Mouse (Mus musculus): ENCODE measurements around the gene Galntl6. TPM values are rescaled to one million over a fixed set of nuclear protein-coding genes. Genes with fewer than 3 reads are reported as not detected.
A peak's percentile ranks its signal among the peaks of the same experiment; 100 is the strongest.
"Not testable (repeated sequence)": the region's sequence is repeated elsewhere in the genome, so short reads cannot be mapped to it uniquely, and the experiment has no call there.

The Galntl6 gene
- polyA plus RNA-seq, 1 experiment from 2014 or later, result not detected

DNA sequence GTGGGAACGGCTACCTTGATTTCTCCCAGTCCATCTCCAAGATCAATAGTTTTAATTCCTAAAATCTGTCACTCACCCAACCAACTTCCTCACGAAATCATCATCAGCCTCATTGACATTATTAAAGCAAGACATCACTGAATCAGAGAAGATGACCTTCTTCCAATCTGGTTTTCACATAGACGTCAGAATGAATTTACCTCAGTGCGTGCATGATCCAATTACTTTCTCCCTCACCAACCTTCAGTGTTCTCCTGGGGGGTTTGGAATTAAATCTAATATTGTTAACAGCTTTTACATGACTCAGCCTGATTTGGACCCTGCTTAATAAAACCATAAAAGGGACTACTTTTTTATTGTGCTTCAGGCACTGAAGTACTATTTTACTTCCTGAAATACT, 307.7 kb downstream of the Galntl6 start:
- H3K27me3 ChIP-seq, result no peaks in the 10 kb centered on the region
- no peak for TF ChIP-seq CTCF (IDR thresholded peaks at IDR 0.05)
- ATAC-seq, result no peak
- ChIA-PET CTCF (no interaction called here), POLR2A (no interaction called here)
- DNase-seq (ENCODE audit: low read depth, low spot score), result no peak
- in situ Hi-C loops (cut with MboI; ENCODE audit: low pct_unique_long_range_greater_than_20kb), result no loop called here

DNA sequence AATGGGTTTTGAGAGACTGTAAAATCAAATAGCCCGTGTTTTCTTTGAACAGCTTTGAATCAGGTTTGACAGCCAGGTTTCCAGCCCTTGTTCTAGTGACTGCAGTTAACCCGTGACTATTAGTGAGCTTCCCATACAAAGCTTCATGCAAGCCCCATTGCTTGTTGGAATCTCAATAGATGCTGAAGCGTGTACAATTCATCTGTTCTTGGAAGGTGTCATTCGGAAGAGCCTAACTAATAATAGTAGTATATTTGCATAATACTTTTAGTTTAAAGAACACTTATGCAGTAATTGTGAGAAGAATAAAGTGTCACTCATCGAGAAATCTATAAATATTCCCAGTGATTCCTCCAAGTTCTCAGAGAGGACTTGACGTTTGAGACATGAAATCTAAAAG, 314.6 kb downstream of the Galntl6 start:
- ChIA-PET CTCF (no interaction called here), POLR2A (no interaction called here)
- no peaks in the 10 kb centered on the region for H3K27me3 ChIP-seq
- DNase-seq (ENCODE audit: low read depth, low spot score), result no peak
- in situ Hi-C loops (cut with MboI; ENCODE audit: low pct_unique_long_range_greater_than_20kb), result no loop called here
- TF ChIP-seq CTCF (IDR thresholded peaks at IDR 0.05), result no peak
- ATAC-seq, result no peak

DNA sequence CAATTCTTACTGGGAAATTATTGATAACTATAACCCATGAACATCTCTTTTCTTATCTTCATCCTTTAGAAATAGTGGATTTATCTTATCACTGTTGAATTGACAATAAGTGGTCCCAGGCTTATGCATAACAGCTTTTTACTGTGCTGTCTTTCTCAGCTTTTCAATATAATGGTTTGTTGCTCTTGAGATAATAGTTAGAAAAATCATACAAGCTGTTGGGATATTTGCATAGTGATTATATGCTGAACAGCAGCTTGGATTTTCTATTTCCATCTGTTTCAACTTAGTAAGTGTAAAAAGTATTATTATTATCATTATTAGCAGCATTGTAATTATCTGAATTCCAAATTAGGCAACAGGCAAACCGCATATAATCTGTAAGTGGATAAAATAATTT, 337.1 kb downstream of the Galntl6 start:
- CTCF ChIA-PET, result no interaction called here
- H3K27me3 ChIP-seq, result no peaks in the 10 kb centered on the region
- POLR2A ChIA-PET, result no interaction called here
- DNase-seq (ENCODE audit: low read depth, low spot score), result no peak
- no peak for TF ChIP-seq CTCF (IDR thresholded peaks at IDR 0.05)
- in situ Hi-C loops (cut with MboI; ENCODE audit: low pct_unique_long_range_greater_than_20kb), result no loop called here
- no peak for ATAC-seq

- ChIA-PET POLR2A (no interaction called here), CTCF (no interaction called here)
- no peak for TF ChIP-seq CTCF (IDR thresholded peaks at IDR 0.05)
- DNase-seq (ENCODE audit: low read depth, low spot score), result no peak
- no peak for ATAC-seq
- in situ Hi-C loops (cut with MboI; ENCODE audit: low pct_unique_long_range_greater_than_20kb), result loop anchor here (25.0 kb wide), 1 partner anchor 1894 kb away; no protein-coding TSS in a partner anchor
- no peaks in the 10 kb centered on the region for H3K27me3 ChIP-seq
Measured at GRCm38 (mm10) chr8:58568086-58568485, 344.4 kb downstream of the Galntl6 start.

DNA sequence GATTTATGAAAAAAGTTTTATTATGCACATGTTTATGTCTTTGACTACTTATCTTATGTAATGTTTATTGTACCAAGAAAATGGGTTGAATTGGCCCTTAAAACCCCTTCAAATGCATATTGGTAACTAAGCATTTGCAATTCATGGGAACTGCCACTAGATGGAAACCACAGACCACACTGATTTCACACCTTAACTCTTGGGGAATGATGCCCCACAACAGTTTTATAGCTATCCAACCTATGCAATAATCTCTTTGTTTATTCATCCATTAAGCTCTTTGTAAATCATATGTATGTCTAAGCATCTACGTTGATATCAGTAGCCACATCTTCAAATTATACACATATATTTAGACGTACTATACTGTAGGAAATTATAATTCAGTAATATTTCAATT, 346.3 kb downstream of the Galntl6 start:
- in situ Hi-C loops (cut with MboI; ENCODE audit: low pct_unique_long_range_greater_than_20kb), result loop anchor here (25.0 kb wide), 1 partner anchor 1896 kb away; no protein-coding TSS in a partner anchor
- POLR2A ChIA-PET, result no interaction called here
- H3K27me3 ChIP-seq, result no peaks in the 10 kb centered on the region
- peak; percentile 55 for TF ChIP-seq CTCF (IDR thresholded peaks at IDR 0.05)
- no peak for ATAC-seq
- CTCF ChIA-PET, result interaction anchor here (0.6 kb wide), 1 partner anchor 1900 kb away, joined by 3 read pairs; no protein-coding TSS in a partner anchor
- DNase-seq (ENCODE audit: low read depth, low spot score), result no peak

DNA sequence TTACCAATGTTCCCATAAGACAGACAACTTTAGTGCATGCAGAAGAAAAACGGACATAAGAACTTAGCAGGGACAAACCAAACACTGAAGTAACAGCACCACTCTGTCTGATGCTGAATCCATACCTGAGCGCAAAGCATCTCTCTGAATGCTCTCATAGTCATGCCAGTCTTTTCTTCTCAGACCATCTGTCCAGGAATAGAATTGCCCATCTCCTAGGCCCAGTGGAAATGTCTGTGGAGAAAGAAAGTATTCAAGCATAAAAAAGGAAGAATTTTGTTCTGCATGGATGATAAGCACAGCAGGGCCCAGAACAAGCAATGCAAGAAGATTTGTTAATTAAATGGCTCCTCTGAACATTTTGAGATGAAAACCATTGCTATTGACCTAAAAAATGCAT, 376.7 kb downstream of the Galntl6 start:
- CTCF ChIA-PET, result no interaction called here
- DNase-seq (ENCODE audit: low read depth, low spot score), result no peak
- no peak for ATAC-seq
- H3K27me3 ChIP-seq, result no peaks in the 10 kb centered on the region
- in situ Hi-C loops (cut with MboI; ENCODE audit: low pct_unique_long_range_greater_than_20kb), result no loop called here
- TF ChIP-seq CTCF (IDR thresholded peaks at IDR 0.05), result no peak
- POLR2A ChIA-PET, result no interaction called here

DNA sequence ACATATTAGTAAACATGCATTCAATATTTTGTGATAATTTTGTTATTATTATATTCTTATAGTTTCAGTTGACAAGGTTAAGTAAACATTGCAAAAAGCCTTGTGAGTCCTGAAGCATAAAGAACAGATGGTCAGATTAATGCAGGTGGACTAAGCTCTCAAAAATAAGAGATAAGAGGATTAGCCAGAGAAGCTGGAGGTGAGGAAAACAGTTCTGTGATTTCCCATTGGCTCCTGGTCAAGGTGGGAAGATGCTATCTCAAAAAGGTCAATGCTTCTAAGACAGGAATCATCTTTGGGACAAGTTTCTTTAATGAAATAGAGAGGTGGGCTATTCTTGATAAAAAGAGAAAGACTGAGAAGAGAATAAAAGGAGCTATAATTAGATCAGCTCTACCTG, 377.8 kb downstream of the Galntl6 start:
- CTCF ChIA-PET, result no interaction called here

GRCm38 (mm10) chr8:58523443-58523842, 389.0 kb downstream of the Galntl6 start:
- in situ Hi-C loops (cut with MboI; ENCODE audit: low pct_unique_long_range_greater_than_20kb), result no loop called here
- DNase-seq (ENCODE audit: low read depth, low spot score) (no peak), ATAC-seq (no peak)
- ChIA-PET POLR2A (no interaction called here), CTCF (no interaction called here)
- no peak for TF ChIP-seq CTCF (IDR thresholded peaks at IDR 0.05)
- H3K27me3 ChIP-seq, result no peaks in the 10 kb centered on the region

More for the DNA sequence above, 377.8 kb downstream of the Galntl6 start:
- POLR2A ChIA-PET, result no interaction called here
- TF ChIP-seq CTCF (IDR thresholded peaks at IDR 0.05), result no peak
- no peak for DNase-seq (ENCODE audit: low read depth, low spot score)
- in situ Hi-C loops (cut with MboI; ENCODE audit: low pct_unique_long_range_greater_than_20kb), result no loop called here
- no peaks in the 10 kb centered on the region for H3K27me3 ChIP-seq
- no peak for ATAC-seq

GRCm38 (mm10) chr8:58521932-58522331, 390.5 kb downstream of the Galntl6 start:
- ATAC-seq (no peak), DNase-seq (ENCODE audit: low read depth, low spot score) (no peak)
- POLR2A ChIA-PET, result no interaction called here
- no peaks in the 10 kb centered on the region for H3K27me3 ChIP-seq
- CTCF ChIA-PET, result no interaction called here
- TF ChIP-seq CTCF (IDR thresholded peaks at IDR 0.05), result no peak
- in situ Hi-C loops (cut with MboI; ENCODE audit: low pct_unique_long_range_greater_than_20kb), result no loop called here

DNA sequence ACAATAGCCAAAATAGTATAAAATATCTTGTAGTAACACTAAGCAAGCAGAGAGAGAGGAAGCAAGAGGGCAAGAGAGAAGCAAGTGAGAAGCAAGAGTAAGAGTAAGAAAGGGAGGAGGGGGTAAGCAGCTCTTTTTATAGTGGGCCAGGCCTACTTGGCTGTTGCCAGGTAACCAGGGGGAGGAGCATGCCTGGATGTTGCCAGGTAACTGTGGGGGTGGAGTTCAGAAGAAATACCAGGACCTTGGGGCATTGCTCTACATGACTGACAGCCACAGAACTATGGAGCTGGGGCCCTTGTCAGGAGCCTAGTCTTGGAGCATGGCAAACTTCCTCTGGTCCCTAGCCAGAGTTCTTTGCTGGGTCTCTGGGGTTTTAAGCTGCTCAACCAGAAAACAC, 401.9 kb downstream of the Galntl6 start:
- no peak for DNase-seq (ENCODE audit: low read depth, low spot score)
- in situ Hi-C loops (cut with MboI; ENCODE audit: low pct_unique_long_range_greater_than_20kb), result no loop called here
- ATAC-seq, result no peak
- POLR2A ChIA-PET, result no interaction called here
- CTCF ChIA-PET, result no interaction called here
- no peaks in the 10 kb centered on the region for H3K27me3 ChIP-seq
- no peak for TF ChIP-seq CTCF (IDR thresholded peaks at IDR 0.05)

DNA sequence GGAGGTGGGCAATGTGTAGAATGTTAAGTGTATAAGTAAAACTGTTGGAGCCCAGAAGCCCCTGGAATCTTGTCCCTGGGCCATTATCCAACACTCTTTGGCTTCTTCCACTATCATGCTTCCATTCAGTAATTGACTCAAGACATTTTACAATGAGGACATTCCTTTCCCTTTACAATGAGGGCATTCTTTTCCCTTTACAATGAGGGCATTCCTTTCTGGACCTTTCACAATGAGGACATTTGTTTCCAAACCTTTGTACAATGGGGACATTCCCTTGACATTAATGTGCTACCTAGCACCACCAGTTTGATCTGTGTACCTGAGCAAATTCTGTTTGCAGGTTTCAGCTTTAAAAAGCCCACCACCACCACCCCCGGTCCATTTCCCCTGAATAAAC, 403.4 kb downstream of the Galntl6 start:
- no peaks in the 10 kb centered on the region for H3K27me3 ChIP-seq
- CTCF ChIA-PET, result no interaction called here
- POLR2A ChIA-PET, result no interaction called here
- DNase-seq (ENCODE audit: low read depth, low spot score) (no peak), ATAC-seq (no peak)
- no peak for TF ChIP-seq CTCF (IDR thresholded peaks at IDR 0.05)
- in situ Hi-C loops (cut with MboI; ENCODE audit: low pct_unique_long_range_greater_than_20kb), result no loop called here

DNA sequence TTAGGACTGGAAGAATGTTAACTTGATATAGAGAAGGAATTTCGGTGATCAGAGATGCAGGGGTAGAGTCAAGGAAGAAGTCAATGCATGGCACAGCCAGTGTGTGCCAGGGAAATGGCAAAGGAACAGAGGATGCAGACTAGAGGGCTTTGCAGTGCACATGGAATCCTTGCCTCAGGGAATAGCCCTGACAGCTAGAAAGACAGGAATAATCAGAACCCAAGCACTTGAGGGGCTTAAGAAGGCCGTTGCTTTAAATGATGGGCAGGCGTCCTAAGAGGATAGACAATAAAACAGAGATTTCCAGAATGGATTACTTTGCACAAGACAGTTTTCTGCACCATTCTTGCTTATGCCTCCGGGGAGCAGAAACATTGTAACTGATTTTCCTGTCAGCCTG, 425.3 kb downstream of the Galntl6 start:
- in situ Hi-C loops (cut with MboI; ENCODE audit: low pct_unique_long_range_greater_than_20kb), result no loop called here
- H3K27me3 ChIP-seq, result no peaks in the 10 kb centered on the region
- ATAC-seq, result no peak
- ChIA-PET POLR2A (no interaction called here), CTCF (no interaction called here)
- DNase-seq (ENCODE audit: low read depth, low spot score), result no peak
- TF ChIP-seq CTCF (IDR thresholded peaks at IDR 0.05), result no peak

- POLR2A ChIA-PET; DNase-seq (ENCODE audit: low read depth, low spot score); in situ Hi-C loops (cut with MboI; ENCODE audit: low pct_unique_long_range_greater_than_20kb); CTCF ChIA-PET; H3K27me3 ChIP-seq; ATAC-seq: not testable (repeated sequence)
Measured at GRCm38 (mm10) chr8:58463342-58463741, 449.1 kb downstream of the Galntl6 start.
